Mouse (Mus musculus) midbrain, postnatal 0 days (tissue): ENCODE data around the gene Chn2. TPM values are rescaled to one million over a fixed set of nuclear protein-coding genes. Genes with fewer than 3 reads are reported as not detected.

ENCODE experiments used
- ATAC-seq: fragments of 200-750 bp; cut with Nextera tagmentation; 2 replicates; pipeline ENCODE4 v1.8.0; 2017; ENCODE audit warnings: moderate number of reproducible peaks, mild to moderate bottlenecking, moderate TSS enrichment, moderate library complexity; ENCODE audit not compliant: low FRiP score
- DNase-seq: peaks from one replicate; pipeline ENCODE4 v3.0.0-alpha.2; 2015; ENCODE audit warnings: low spot score
- H3K27ac ChIP-seq: fragments of 300-500 bp; sonication (generic); 2 replicates; pipeline ENCODE4 v1.5.1; 2014; ENCODE audit warnings: low read depth, mild to moderate bottlenecking, low read length, mixed read lengths
- H3K27me3 ChIP-seq: fragments of 300-500 bp; sonication (generic); 2 replicates; pipeline ENCODE4 v1.6.1; 2014; ENCODE audit warnings: low read length, control low read depth, mixed read lengths; ENCODE audit not compliant: insufficient read depth
- H3K36me3 ChIP-seq: fragments of 300-500 bp; sonication (generic); 2 replicates; pipeline ENCODE4 v1.6.1; 2014; ENCODE audit warnings: low read length, control low read depth, mixed read lengths; ENCODE audit not compliant: insufficient read depth
- H3K4me1 ChIP-seq: fragments of 300-500 bp; sonication (generic); 2 replicates; pipeline ENCODE4 v1.6.1; 2014; ENCODE audit warnings: mild to moderate bottlenecking, control low read depth, antibody characterized with exemption, low read length, mixed read lengths; ENCODE audit not compliant: insufficient read depth
- H3K4me2 ChIP-seq: fragments of 300-500 bp; sonication (generic); 2 replicates; pipeline ENCODE4 v1.6.1; 2014; ENCODE audit warnings: low read depth, mild to moderate bottlenecking, low read length, mixed read lengths; ENCODE audit not compliant: poor library complexity, severe bottlenecking
- H3K4me3 ChIP-seq: fragments of 300-500 bp; sonication (generic); 2 replicates; pipeline ENCODE4 v1.5.1; 2014; ENCODE audit warnings: low read depth, mild to moderate bottlenecking, low read length, moderate library complexity
- H3K9ac ChIP-seq: fragments of 300-500 bp; sonication (generic); replicated peaks from 2 replicates; pipeline ENCODE4 v1.6.1; 2014; ENCODE audit warnings: mild to moderate bottlenecking, low read length, moderate library complexity, mixed read lengths; ENCODE audit not compliant: poor library complexity, severe bottlenecking
- H3K9me3 ChIP-seq: fragments of 300-500 bp; sonication (generic); 2 replicates; pipeline ENCODE4 v1.6.1; 2016; ENCODE audit warnings: low read length, control low read depth
- CTCF ChIP-seq: IDR thresholded peaks from 2 replicates; pipeline ENCODE4 v1.5.1; 2016; ENCODE audit warnings: antibody characterized with exemption, mild to moderate bottlenecking
- WGBS: fragments of 180-500 bp; shearing (Covaris S2); extraction: QIAGEN DNeasy Blood & Tissue Kit; methylation state at CpG from one replicate; pipeline ENCODE4 v1.1.7; 2014; 5-methylcytosine and 5-hydroxymethylcytosine counted together
- polyA plus RNA-seq: library from polyadenylated mRNA; unstranded; fragments of >200 nt; fragmentation: Nextera tagmentation; extraction: Ambion mirVana; gene quantifications from 2 replicates; pipeline ENCODE4 v1.2.1, GENCODE M21; 2015
- total RNA-seq: library from RNA; depleted of rRNA; stranded (reverse); fragments of >200 nt; gene quantifications from 2 replicates; pipeline ENCODE4 v1.2.3, GENCODE M21; 2014

The Chn2 gene
- total and polyA plus RNA-seq, 2 experiments from 2014 or later, result 21.4 to 36.4 TPM

- no peak for ATAC-seq
Observed at GRCm38 (mm10) chr6:54043536-54043935, 4.2 kb downstream of the Chn2 start.

DNA sequence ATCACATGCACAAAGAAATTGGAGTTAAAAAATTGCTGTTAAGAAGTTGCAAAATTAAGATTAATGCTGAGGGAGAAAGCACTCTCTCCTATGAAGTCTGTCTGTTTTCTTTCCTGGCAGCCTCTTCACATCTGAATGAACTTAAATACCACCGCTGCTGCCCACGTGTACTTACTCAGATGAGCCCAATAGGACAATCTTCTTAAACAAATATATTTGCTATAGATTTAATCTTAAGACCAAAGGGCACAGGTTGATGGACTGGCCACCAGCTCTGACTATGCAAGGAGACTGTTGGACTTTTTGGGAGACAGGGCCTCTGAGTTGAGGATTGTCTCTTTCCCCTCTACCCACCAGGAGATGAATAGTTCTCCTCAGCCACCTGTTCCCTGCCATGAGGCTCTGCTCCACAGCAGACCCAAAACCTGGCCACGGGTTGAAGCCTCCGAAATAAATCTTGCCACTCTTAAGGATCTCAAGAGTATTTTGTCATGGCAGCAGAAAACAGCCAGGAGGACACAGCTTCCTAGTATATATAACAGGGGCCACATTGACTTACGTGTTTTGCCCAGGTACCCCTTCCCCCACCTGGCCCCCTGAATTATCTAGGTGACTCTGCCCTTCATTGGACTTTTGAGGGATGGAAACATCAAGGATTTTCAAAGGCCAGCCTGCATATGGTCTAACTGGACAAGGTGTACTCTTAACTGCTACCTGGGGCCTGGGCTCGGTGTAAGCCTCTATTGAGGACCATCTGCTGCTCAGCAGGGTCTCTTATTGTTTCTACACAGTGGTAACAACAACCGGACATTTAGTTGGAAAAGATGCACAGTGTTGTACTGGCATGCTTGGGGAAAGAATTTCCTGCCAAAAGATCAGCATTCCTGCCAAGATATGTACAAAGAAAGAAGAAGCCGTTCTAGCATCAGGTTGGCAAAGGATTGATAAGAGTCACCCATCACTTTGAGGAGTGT lies 6.7 kb downstream of the Chn2 start:
- Histone ChIP-seq H3K9me3 (no peaks in the 10 kb centered on the region), H3K27ac (no peak overlapping the region), H3K27me3 (no peaks in the 10 kb centered on the region), H3K4me1 (0 out of 2 replicates have a peak, but pooled peaks cover 3% of the 10 kb centered on the region), H3K36me3 (no peaks in the 10 kb centered on the region), H3K4me3 (no peak overlapping the region), H3K9ac (no peak overlapping the region), H3K4me2 (no peak overlapping the region)
- ATAC-seq (no peak), DNase-seq (no peak)
- no peak for TF ChIP-seq CTCF
- 79% methylated on average over 8 of the region's 8 CpGs for WGBS

More at GRCm38 (mm10) chr6:54043536-54043935, 4.2 kb downstream of the Chn2 start:
- Histone ChIP-seq H3K27ac (no peak overlapping the region), H3K4me2 (no peak overlapping the region), H3K9ac (no peak overlapping the region), H3K36me3 (no peaks in the 10 kb centered on the region), H3K27me3 (no peaks in the 10 kb centered on the region), H3K4me3 (no peak overlapping the region), H3K4me1 (0 out of 2 replicates have a peak, but pooled peaks cover 9% of the 10 kb centered on the region), H3K9me3 (no peaks in the 10 kb centered on the region)
- TF ChIP-seq CTCF, result no peak
- DNase-seq, result no peak
- 87% methylated on average over 5 of the region's 5 CpGs for WGBS

GRCm38 (mm10) chr6:54046884-54047747 lies 7.8 kb downstream of the Chn2 start:
- DNase-seq (no peak), ATAC-seq (no peak)
- no peak overlapping the region for H3K27ac ChIP-seq
- H3K4me1 ChIP-seq, result no peaks in the 10 kb centered on the region; the same call in 1 of the 2 replicates
- TF ChIP-seq CTCF, result no peak
- H3K27me3 ChIP-seq, result no peaks in the 10 kb centered on the region
- no peak overlapping the region for H3K4me2 ChIP-seq
- H3K9ac ChIP-seq, result no peak overlapping the region
- H3K4me3 ChIP-seq, result no peak overlapping the region
- no peaks in the 10 kb centered on the region for H3K9me3 ChIP-seq
- no peaks in the 10 kb centered on the region for H3K36me3 ChIP-seq
- WGBS, result 73% methylated on average over 11 of the region's 11 CpGs

DNA sequence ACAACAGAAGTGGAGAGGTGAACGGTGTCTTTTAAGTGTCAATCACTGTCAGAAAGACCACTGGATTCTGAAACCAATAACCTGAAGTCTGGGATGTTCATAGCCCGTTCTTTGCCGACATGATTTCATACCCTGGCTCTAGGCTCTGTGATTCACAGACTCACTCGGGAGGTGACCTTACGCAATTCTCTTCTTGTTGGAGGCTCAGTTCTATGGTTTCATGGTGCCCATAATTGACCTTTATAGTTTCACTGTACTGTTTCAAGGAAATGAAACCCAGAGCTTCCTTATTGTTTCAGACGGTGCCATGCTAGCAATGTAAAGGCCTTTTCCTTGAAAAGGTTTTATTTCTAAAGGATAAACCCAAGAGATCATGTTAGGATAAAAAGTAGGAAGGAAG lies 9.4 kb downstream of the Chn2 start:
- no peak overlapping the region for H3K27ac ChIP-seq
- no peak for ATAC-seq
- H3K27me3 ChIP-seq, result no peaks in the 10 kb centered on the region
- 88% methylated on average over 6 of the region's 6 CpGs for WGBS
- DNase-seq, result no peak
- no peaks in the 10 kb centered on the region for H3K9me3 ChIP-seq
- H3K4me2 ChIP-seq, result no peak overlapping the region
- no peaks in the 10 kb centered on the region for H3K36me3 ChIP-seq
- TF ChIP-seq CTCF, result no peak
- H3K9ac ChIP-seq, result no peak overlapping the region
- H3K4me3 ChIP-seq, result no peak overlapping the region
- no peaks in the 10 kb centered on the region; the same call in 1 of the 2 replicates for H3K4me1 ChIP-seq

GRCm38 (mm10) chr6:54051173-54051572 lies 11.8 kb downstream of the Chn2 start:
- no peaks in the 10 kb centered on the region for H3K9me3 ChIP-seq
- H3K4me3 ChIP-seq, result no peak overlapping the region
- DNase-seq (no peak), ATAC-seq (no peak)
- no peaks in the 10 kb centered on the region; the same call in 1 of the 2 replicates for H3K4me1 ChIP-seq
- WGBS, result 61% methylated on average over 7 of the region's 7 CpGs
- no peak overlapping the region for H3K27ac ChIP-seq
- H3K36me3 ChIP-seq, result no peaks in the 10 kb centered on the region
- H3K4me2 ChIP-seq, result no peak overlapping the region
- no peak for TF ChIP-seq CTCF
- no peaks in the 10 kb centered on the region for H3K27me3 ChIP-seq
- no peak overlapping the region for H3K9ac ChIP-seq
